Mouse (Mus musculus): Measurements from ENCODE around the gene Rpl3l. TPM values are rescaled to one million over a fixed set of nuclear protein-coding genes. Genes with fewer than 3 reads are reported as not detected.

Gene Rpl3l
- total and polyA plus RNA-seq, 3 experiments: 0.12 to 0.24 TPM; not detected in 1

GRCm38 (mm10) chr17:24745526-24746497 is 18.2 kb downstream of the Rpl3l start (continued):
- TF ChIP-seq POLR2A (IDR thresholded peaks at IDR 0.05; ENCODE audit: control insufficient read depth in 1 of 2, insufficient read depth in 1 of 2, low read depth in 1 of 2, low read length in 2 of 2, poor library complexity in 1 of 2) (no peak), CTCF (IDR thresholded peaks at IDR 0.05 in 2 of 3, conservative IDR thresholded peaks at IDR 0.05 in 1 of 3; ENCODE audit: control insufficient read depth in 1 of 3, insufficient read depth in 1 of 3, low read depth in 2 of 3, low read length in 3 of 3, poor library complexity in 1 of 3, severe bottlenecking in 1 of 3) (peak; percentile 86 to 97 (median 88)), HCFC1 (IDR thresholded peaks at IDR 0.05; ENCODE audit: low read depth, low read length) (0 out of 2 replicates have a peak, but pooled peaks have one; percentile 17), ZKSCAN1 (IDR thresholded peaks at IDR 0.05; ENCODE audit: low read depth, low read length) (no peak)

- no peak overlapping the region for H3K4me3 ChIP-seq (ENCODE audit: control insufficient read depth in 1 of 2, insufficient read depth in 1 of 2, low read depth in 2 of 2, low read length in 2 of 2)
- no peaks in the 10 kb centered on the region for H3K9me3 ChIP-seq (replicated peaks; ENCODE audit: insufficient read depth, low read length)
- no peak for DNase-seq (ENCODE audit: low read depth, low spot score)
- H3K79me2 ChIP-seq (ENCODE audit: control insufficient read depth, insufficient read depth, low read length, poor library complexity): no peaks in the 10 kb centered on the region
- H3K27ac ChIP-seq (ENCODE audit: control insufficient read depth, low read depth, low read length): no peak overlapping the region
- H3K36me3 ChIP-seq (ENCODE audit: control insufficient read depth in 1 of 2, insufficient read depth in 2 of 2, low read length in 2 of 2): no peaks in the 10 kb centered on the region
- no peak overlapping the region for H3K9ac ChIP-seq (ENCODE audit: control insufficient read depth, low read depth, low read length, poor library complexity, severe bottlenecking)
- no peak for TF ChIP-seq GABPA (IDR thresholded peaks at IDR 0.05; ENCODE audit: low read depth, low read length)
- TF ChIP-seq TBP (IDR thresholded peaks at IDR 0.05; ENCODE audit: low read depth, low read length): no peak
- TF ChIP-seq POLR2AphosphoS5 (IDR thresholded peaks at IDR 0.05; ENCODE audit: borderline replicate concordance, low read depth, low read length): no peak
- no peak for TF ChIP-seq ZMIZ1 (IDR thresholded peaks at IDR 0.05; ENCODE audit: low read depth, low read length)
- TF ChIP-seq MAFK (IDR thresholded peaks at IDR 0.05; ENCODE audit: borderline replicate concordance, low read depth, low read length): no peak
- no peak for TF ChIP-seq ELF1 (IDR thresholded peaks at IDR 0.05; ENCODE audit: low read depth, low read length)
- TF ChIP-seq POLR2A (IDR thresholded peaks at IDR 0.05; ENCODE audit: control insufficient read depth in 1 of 2, insufficient read depth in 1 of 2, low read depth in 1 of 2, low read length in 2 of 2, poor library complexity in 1 of 2): no peak
- no peak for TF ChIP-seq CHD1 (IDR thresholded peaks at IDR 0.05; ENCODE audit: low read depth, low read length)
- TF ChIP-seq RAD21 (IDR thresholded peaks at IDR 0.05; ENCODE audit: low read depth, low read length): no peak
- no peak for TF ChIP-seq POLR2AphosphoS2 (IDR thresholded peaks at IDR 0.05; ENCODE audit: low read length)
- H3K27me3 ChIP-seq (ENCODE audit: control insufficient read depth in 1 of 2, insufficient read depth in 2 of 2, low read length in 2 of 2): peaks cover 2 to 4% of the 10 kb centered on the region in 2 experiments; a peak in 2 of 4 replicates
- no peaks in the 10 kb centered on the region for H3K4me1 ChIP-seq (ENCODE audit: control insufficient read depth in 1 of 2, insufficient read depth in 2 of 2, low read length in 2 of 2)
These were observed 19.4 kb downstream of the Rpl3l start for GRCm38 (mm10) chr17:24746986-24747385.

GRCm38 (mm10) chr17:24751528-24751927 is 23.9 kb downstream of the Rpl3l start:
- no peaks in the 10 kb centered on the region for H3K4me1 ChIP-seq (ENCODE audit: control insufficient read depth in 1 of 2, insufficient read depth in 2 of 2, low read length in 2 of 2)
- no peak overlapping the region for H3K4me3 ChIP-seq (ENCODE audit: control insufficient read depth in 1 of 2, insufficient read depth in 1 of 2, low read depth in 2 of 2, low read length in 2 of 2)
- H3K36me3 ChIP-seq (ENCODE audit: control insufficient read depth in 1 of 2, insufficient read depth in 2 of 2, low read length in 2 of 2): no peaks in the 10 kb centered on the region
- no peaks in the 10 kb centered on the region for H3K9me3 ChIP-seq (replicated peaks; ENCODE audit: insufficient read depth, low read length)
- no peak overlapping the region for H3K27ac ChIP-seq (ENCODE audit: control insufficient read depth, low read depth, low read length)
- H3K27me3 ChIP-seq (ENCODE audit: control insufficient read depth in 1 of 2, insufficient read depth in 2 of 2, low read length in 2 of 2): peaks cover 2 to 4% of the 10 kb centered on the region in 2 experiments; a peak in 3 of 4 replicates
- H3K9ac ChIP-seq (ENCODE audit: control insufficient read depth, low read depth, low read length, poor library complexity, severe bottlenecking): no peak overlapping the region
- no peaks in the 10 kb centered on the region for H3K79me2 ChIP-seq (ENCODE audit: control insufficient read depth, insufficient read depth, low read length, poor library complexity)
- no peak for TF ChIP-seq MAFK (IDR thresholded peaks at IDR 0.05; ENCODE audit: borderline replicate concordance, low read depth, low read length)
- TF ChIP-seq ETS1 (IDR thresholded peaks at IDR 0.05; ENCODE audit: low read depth, low read length): no peak
- no peak for TF ChIP-seq MAZ (IDR thresholded peaks at IDR 0.05; ENCODE audit: low read depth, low read length)
- DNase-seq (ENCODE audit: low read depth, low spot score): no peak

Data from MEL (cell line).